Comparison of ENCODE assay signal across 8 mouse cellular contexts in genomic region chr2:174437697-174437982, GRCm38 (mm10). TPM values are rescaled to one million over a fixed set of nuclear protein-coding genes. Genes with fewer than 3 reads are reported as not detected.
A peak's percentile ranks its signal among the peaks of the same experiment; 100 is the strongest.
DNase-seq lines count a peak whose midpoint lies in the region; ATAC-seq and TF ChIP-seq lines count a peak whose summit lies in the region.

No protein-coding gene starts in this region.

- peak overlapping the region; percentile 83 for H3K4me2 ChIP-seq in kidney, embryonic 15.5 days
- peak overlapping the region; percentile 73 for H3K4me2 ChIP-seq in embryonic facial prominence, embryonic 12.5 days (replicated peaks)
- peak overlapping the region; percentile 71 for H3K4me2 ChIP-seq in hindbrain, embryonic 14.5 days (replicated peaks)
- H3K4me2 ChIP-seq in lung, postnatal 0 days (replicated peaks; ENCODE audit: low read depth, low read length) = peak overlapping the region; percentile 74

- no peak overlapping the region for H3K9ac ChIP-seq in kidney, embryonic 15.5 days
- 0 out of 2 replicates have a peak overlapping the region, but pooled peaks have one; percentile 54 for H3K9ac ChIP-seq in embryonic facial prominence, embryonic 12.5 days
- H3K9ac ChIP-seq in hindbrain, embryonic 14.5 days = no peak overlapping the region
- H3K9ac ChIP-seq in lung, postnatal 0 days (replicated peaks; ENCODE audit: low read depth) = no peak overlapping the region

- no peak for DNase-seq in kidney, postnatal 10 days
- DNase-seq in hindbrain, embryonic 14.5 days (ENCODE audit: low spot score) = no peak
- DNase-seq in lung, postnatal 0 days (ENCODE audit: low spot score) = peak; percentile 83
- DNase-seq in splenic B cell, adult 2 months (ENCODE audit: low read depth, low spot score) = peak; percentile 85
- DNase-seq in ovary, postnatal 14 days (ENCODE audit: low spot score) = no peak
- no peak for DNase-seq in ovary, adult 18-20 months (ENCODE audit: low spot score)

- peak overlapping the region; percentile 62; the same call in 1 of the 2 replicates for H3K4me3 ChIP-seq in kidney, embryonic 15.5 days (replicated peaks)
- H3K4me3 ChIP-seq in embryonic facial prominence, embryonic 12.5 days = peak overlapping the region; percentile 50; the same call in 1 of the 2 replicates
- no peak overlapping the region for H3K4me3 ChIP-seq in hindbrain, embryonic 14.5 days (replicated peaks; ENCODE audit: low read length)
- H3K4me3 ChIP-seq in lung, postnatal 0 days (ENCODE audit: low read depth, low read length) = no peak overlapping the region

- WGBS in kidney, embryonic 15.5 days = 95% methylated on average over 4 of the region's 4 CpGs
- 92% methylated on average over 4 of the region's 4 CpGs for WGBS in embryonic facial prominence, embryonic 12.5 days
- WGBS in hindbrain, embryonic 14.5 days = 96% methylated on average over 4 of the region's 4 CpGs
- 66% methylated on average over 4 of the region's 4 CpGs for WGBS in lung, postnatal 0 days

- H3K27ac ChIP-seq in kidney, embryonic 15.5 days = no peak overlapping the region
- H3K27ac ChIP-seq in embryonic facial prominence, embryonic 12.5 days = no peak overlapping the region
- no peak overlapping the region for H3K27ac ChIP-seq in hindbrain, embryonic 14.5 days
- H3K27ac ChIP-seq in lung, postnatal 0 days (ENCODE audit: low read length) = peak overlapping the region; percentile 55

- TF ChIP-seq CTCF in lung, postnatal 0 days (IDR thresholded peaks at IDR 0.05) = no peak

- peaks cover 8% of the 10 kb centered on the region; the same call in 1 of the 2 replicates for H3K36me3 ChIP-seq in kidney, embryonic 15.5 days
- peaks cover 22% of the 10 kb centered on the region for H3K36me3 ChIP-seq in embryonic facial prominence, embryonic 12.5 days
- H3K36me3 ChIP-seq in hindbrain, embryonic 14.5 days (replicated peaks; ENCODE audit: control insufficient read depth, insufficient read depth) = no peaks in the 10 kb centered on the region; the same call in 1 of the 2 replicates
- H3K36me3 ChIP-seq in lung, postnatal 0 days (ENCODE audit: insufficient read depth, low read length) = no peaks in the 10 kb centered on the region; the same call in 1 of the 2 replicates
- peaks cover 10% of the 10 kb centered on the region for H3K36me3 ChIP-seq in splenic B cell, adult 2 months (ENCODE audit: control insufficient read depth, insufficient read depth, low read length, poor library complexity, severe bottlenecking)

- no peak for ATAC-seq in kidney, embryonic 15.5 days (replicated peaks; ENCODE audit: low FRiP score)
- ATAC-seq in embryonic facial prominence, embryonic 12.5 days (ENCODE audit: insufficient number of reproducible peaks, insufficient read depth, low FRiP score, low TSS enrichment) = no peak
- no peak for ATAC-seq in hindbrain, embryonic 14.5 days (ENCODE audit: low FRiP score)
- ATAC-seq in lung, postnatal 0 days = peak; percentile 37

- no peaks in the 10 kb centered on the region for H3K9me3 ChIP-seq in kidney, embryonic 15.5 days (replicated peaks)
- no peaks in the 10 kb centered on the region for H3K9me3 ChIP-seq in embryonic facial prominence, embryonic 12.5 days
- H3K9me3 ChIP-seq in hindbrain, embryonic 14.5 days (ENCODE audit: control insufficient read depth, low read length) = no peaks in the 10 kb centered on the region
- H3K9me3 ChIP-seq in lung, postnatal 0 days (ENCODE audit: low read length) = no peaks in the 10 kb centered on the region

- H3K4me1 ChIP-seq in kidney, embryonic 15.5 days = peaks cover 30% of the 10 kb centered on the region
- H3K4me1 ChIP-seq in embryonic facial prominence, embryonic 12.5 days = peaks cover 24% of the 10 kb centered on the region
- peaks cover 15% of the 10 kb centered on the region for H3K4me1 ChIP-seq in hindbrain, embryonic 14.5 days (replicated peaks; ENCODE audit: control insufficient read depth, insufficient read depth, low read length)
- peaks cover 20% of the 10 kb centered on the region for H3K4me1 ChIP-seq in lung, postnatal 0 days (ENCODE audit: insufficient read depth, low read depth, low read length)

- peak; percentile 67 for TF ChIP-seq EP300 in lung, postnatal 0 days (IDR thresholded peaks at IDR 0.05)

- no peaks in the 10 kb centered on the region for H3K27me3 ChIP-seq in kidney, embryonic 15.5 days
- no peaks in the 10 kb centered on the region for H3K27me3 ChIP-seq in embryonic facial prominence, embryonic 12.5 days
- H3K27me3 ChIP-seq in hindbrain, embryonic 14.5 days (ENCODE audit: control insufficient read depth, insufficient read depth, low read length) = no peaks in the 10 kb centered on the region
- no peaks in the 10 kb centered on the region for H3K27me3 ChIP-seq in lung, postnatal 0 days (replicated peaks; ENCODE audit: insufficient read depth, low read length)
- no peaks in the 10 kb centered on the region for H3K27me3 ChIP-seq in splenic B cell, adult 2 months (ENCODE audit: control insufficient read depth, insufficient read depth, low read length, poor library complexity, severe bottlenecking)

RNA-seq across cellular contexts. Expression of gene Ctsz, which starts 1.2 kb away (rescaled TPM):
- 133 and 136 TPM in 2 replicates for polyA plus RNA-seq in kidney, embryonic 15.5 days (2015; fragmentation: Nextera tagmentation; extraction: Ambion mirVana)
- polyA plus RNA-seq in embryonic facial prominence, embryonic 12.5 days (2016; fragmentation: Nextera tagmentation; extraction: Ambion mirVana) = 115 and 116 TPM in 2 replicates
- 75.0 and 80.5 TPM in 2 replicates for polyA plus RNA-seq in hindbrain, embryonic 14.5 days (2014; fragmentation: Nextera tagmentation; extraction: Ambion mirVana)
- 208 and 222 TPM in 2 replicates for polyA plus RNA-seq in lung, postnatal 0 days (2015; fragmentation: Nextera tagmentation; extraction: Ambion mirVana)

RNA-seq across cellular contexts. Expression of gene Tubb1, which starts 12.9 kb away (rescaled TPM):
- 1.6 and 2.6 TPM in 2 replicates for polyA plus RNA-seq in kidney, embryonic 15.5 days (2015; fragmentation: Nextera tagmentation; extraction: Ambion mirVana)
- 4.0 and 4.4 TPM in 2 replicates for polyA plus RNA-seq in embryonic facial prominence, embryonic 12.5 days (2016; fragmentation: Nextera tagmentation; extraction: Ambion mirVana)
- 0.82 and 0.93 TPM in 2 replicates for polyA plus RNA-seq in hindbrain, embryonic 14.5 days (2014; fragmentation: Nextera tagmentation; extraction: Ambion mirVana)
- 10.5 and 11.3 TPM in 2 replicates for polyA plus RNA-seq in lung, postnatal 0 days (2015; fragmentation: Nextera tagmentation; extraction: Ambion mirVana)

RNA-seq across cellular contexts. Expression of gene Nelfcd, which starts 22.0 kb away (rescaled TPM):
- 112 and 130 TPM in 2 replicates for polyA plus RNA-seq in kidney, embryonic 15.5 days (2015; fragmentation: Nextera tagmentation; extraction: Ambion mirVana)
- 177 and 179 TPM in 2 replicates for polyA plus RNA-seq in embryonic facial prominence, embryonic 12.5 days (2016; fragmentation: Nextera tagmentation; extraction: Ambion mirVana)
- polyA plus RNA-seq in hindbrain, embryonic 14.5 days (2014; fragmentation: Nextera tagmentation; extraction: Ambion mirVana) = 102 and 106 TPM in 2 replicates
- polyA plus RNA-seq in lung, postnatal 0 days (2015; fragmentation: Nextera tagmentation; extraction: Ambion mirVana) = 54.3 and 59.1 TPM in 2 replicates

RNA-seq across cellular contexts. Expression of gene Atp5e, which starts 26.3 kb away (rescaled TPM):
- polyA plus RNA-seq in kidney, embryonic 15.5 days (2015; fragmentation: Nextera tagmentation; extraction: Ambion mirVana) = 849 and 854 TPM in 2 replicates
- polyA plus RNA-seq in embryonic facial prominence, embryonic 12.5 days (2016; fragmentation: Nextera tagmentation; extraction: Ambion mirVana) = 828 TPM in 2 replicates
- polyA plus RNA-seq in hindbrain, embryonic 14.5 days (2014; fragmentation: Nextera tagmentation; extraction: Ambion mirVana) = 793 and 981 TPM in 2 replicates
- 591 and 652 TPM in 2 replicates for polyA plus RNA-seq in lung, postnatal 0 days (2015; fragmentation: Nextera tagmentation; extraction: Ambion mirVana)

RNA-seq across cellular contexts. Expression of gene Prelid3b, which starts 35.2 kb away (rescaled TPM):
- 109 and 110 TPM in 2 replicates for polyA plus RNA-seq in kidney, embryonic 15.5 days (2015; fragmentation: Nextera tagmentation; extraction: Ambion mirVana)
- polyA plus RNA-seq in embryonic facial prominence, embryonic 12.5 days (2016; fragmentation: Nextera tagmentation; extraction: Ambion mirVana) = 101 and 105 TPM in 2 replicates
- polyA plus RNA-seq in hindbrain, embryonic 14.5 days (2014; fragmentation: Nextera tagmentation; extraction: Ambion mirVana) = 108 and 118 TPM in 2 replicates
- polyA plus RNA-seq in lung, postnatal 0 days (2015; fragmentation: Nextera tagmentation; extraction: Ambion mirVana) = 64.9 and 68.9 TPM in 2 replicates

Comparison
In these comparisons a context has a peak if more than half of its experiments do, and no peak if none do; other contexts are left out.
1. H3K4me3 ChIP-seq: peak in kidney, embryonic 15.5 days (single experiment) and embryonic facial prominence, embryonic 12.5 days (single experiment); none in hindbrain, embryonic 14.5 days (single experiment) and lung, postnatal 0 days (single experiment).
2. DNase-seq: peak in lung, postnatal 0 days (single experiment) and splenic B cell, adult 2 months (single experiment); none in kidney, postnatal 10 days (single experiment), hindbrain, embryonic 14.5 days (single experiment), ovary, postnatal 14 days (single experiment) and ovary, adult 18-20 months (single experiment).
3. Peak in every context shown above with its lines, with median percentiles within 50 percentile points of each other: H3K4me2 ChIP-seq.